Mouse (Mus musculus) liver, embryonic 16.5 days (tissue): ENCODE data around the gene Foxp2. TPM values are rescaled to one million over a fixed set of nuclear protein-coding genes. Genes with fewer than 3 reads are reported as not detected.

Experiments
- ATAC-seq: fragments of 200-750 bp; cut with Nextera tagmentation; 2 replicates; pipeline ENCODE4 v1.8.0; 2017; ENCODE audit warnings: low read depth, mild to moderate bottlenecking, moderate number of reproducible peaks, moderate library complexity
- H3K27ac ChIP-seq: fragments of 300-500 bp; sonication (generic); 2 replicates; pipeline ENCODE4 v1.5.1; 2014; ENCODE audit warnings: mild to moderate bottlenecking, low read length
- H3K27me3 ChIP-seq: fragments of 300-500 bp; sonication (generic); 2 replicates; pipeline ENCODE4 v1.6.1; 2014; ENCODE audit warnings: low read depth, low read length, mixed read lengths; ENCODE audit not compliant: control insufficient read depth, insufficient read depth
- H3K36me3 ChIP-seq: fragments of 300-500 bp; sonication (generic); 2 replicates; pipeline ENCODE4 v1.6.1; 2014; ENCODE audit warnings: mild to moderate bottlenecking; ENCODE audit not compliant: control insufficient read depth, insufficient read depth
- H3K4me1 ChIP-seq: fragments of 300-500 bp; sonication (generic); 2 replicates; pipeline ENCODE4 v1.6.1; 2014; ENCODE audit warnings: low read depth, low read length, mixed read lengths; ENCODE audit not compliant: control insufficient read depth
- H3K4me2 ChIP-seq: fragments of 300-500 bp; sonication (generic); 2 replicates; pipeline ENCODE4 v1.6.1; 2014; ENCODE audit warnings: low read depth, low read length, mixed read lengths
- H3K4me3 ChIP-seq: fragments of 300-500 bp; sonication (generic); 2 replicates; pipeline ENCODE4 v1.5.1; 2014; ENCODE audit warnings: low read depth, mild to moderate bottlenecking, low read length
- H3K9ac ChIP-seq: fragments of 300-500 bp; sonication (generic); 2 replicates; pipeline ENCODE4 v1.6.1; 2014; ENCODE audit warnings: low read depth, low read length
- H3K9me3 ChIP-seq: fragments of 300-500 bp; sonication (generic); replicated peaks from 2 replicates; pipeline ENCODE4 v1.6.1; 2016; ENCODE audit warnings: low read length; ENCODE audit not compliant: control insufficient read depth
- WGBS: fragments of 180-500 bp; shearing (Covaris S2); extraction: QIAGEN DNeasy Blood & Tissue Kit; methylation state at CpG from one replicate; pipeline ENCODE4 v1.1.7; 2014; ENCODE audit not compliant: insufficient replicate concordance; 5-methylcytosine and 5-hydroxymethylcytosine counted together
- polyA plus RNA-seq: library from polyadenylated mRNA; unstranded; fragments of >200 nt; fragmentation: Nextera tagmentation; extraction: Ambion mirVana; gene quantifications from 2 replicates; pipeline ENCODE4 v1.2.1, GENCODE M21; 2015

The Foxp2 gene
- polyA plus RNA-seq, 1 experiment from 2014 or later: 1.5 TPM

GRCm38 (mm10) chr6:15163508-15164053 is 262.4 kb downstream of the Foxp2 start:
- H3K4me1 ChIP-seq: no peaks in the 10 kb centered on the region
- H3K27me3 ChIP-seq: no peaks in the 10 kb centered on the region
- H3K36me3 ChIP-seq: no peaks in the 10 kb centered on the region
- no peak overlapping the region for H3K4me2 ChIP-seq
- no peak for ATAC-seq
- H3K27ac ChIP-seq: no peak overlapping the region
- H3K9ac ChIP-seq: no peak overlapping the region
- 59% methylated on average over 2 of the region's 2 CpGs for WGBS
- H3K4me3 ChIP-seq: no peak overlapping the region
- no peaks in the 10 kb centered on the region for H3K9me3 ChIP-seq

GRCm38 (mm10) chr6:15176754-15177153 is 275.6 kb downstream of the Foxp2 start:
- H3K27ac ChIP-seq: no peak overlapping the region
- ATAC-seq: no peak
- H3K36me3 ChIP-seq: no peaks in the 10 kb centered on the region
- H3K27me3 ChIP-seq: no peaks in the 10 kb centered on the region
- H3K9me3 ChIP-seq: no peaks in the 10 kb centered on the region
- no peak overlapping the region for H3K4me2 ChIP-seq
- H3K9ac ChIP-seq: no peak overlapping the region
- H3K4me1 ChIP-seq: no peaks in the 10 kb centered on the region
- H3K4me3 ChIP-seq: no peak overlapping the region

DNA sequence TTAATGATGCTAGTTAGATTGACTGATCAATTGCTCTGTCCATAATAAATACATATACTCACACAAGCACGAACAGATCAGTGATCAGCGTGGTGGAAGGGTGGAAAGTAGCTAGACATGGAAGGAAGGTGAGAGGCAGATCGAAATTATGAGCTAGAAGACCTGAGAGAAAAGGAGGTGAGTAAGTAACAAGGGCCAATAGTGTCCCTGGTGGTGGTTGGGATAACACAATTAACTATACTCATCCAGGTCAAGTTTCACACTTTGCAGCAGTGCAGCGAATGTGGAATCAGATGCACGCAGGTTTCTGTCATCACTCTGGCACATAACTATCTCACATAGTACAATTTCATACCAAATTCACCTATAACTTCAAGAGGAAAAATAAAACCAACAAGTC is 291.7 kb downstream of the Foxp2 start:
- no peak for ATAC-seq
- H3K4me1 ChIP-seq: no peaks in the 10 kb centered on the region

GRCm38 (mm10) chr6:15242176-15242942 is 341.2 kb downstream of the Foxp2 start:
- H3K4me2 ChIP-seq: no peak overlapping the region
- no peaks in the 10 kb centered on the region for H3K9me3 ChIP-seq
- no peaks in the 10 kb centered on the region for H3K27me3 ChIP-seq
- WGBS: 58% methylated on average over 10 of the region's 10 CpGs
- H3K27ac ChIP-seq: no peak overlapping the region
- ATAC-seq: no peak
- no peak overlapping the region for H3K4me3 ChIP-seq
- no peak overlapping the region for H3K9ac ChIP-seq
- no peaks in the 10 kb centered on the region for H3K4me1 ChIP-seq
- no peaks in the 10 kb centered on the region for H3K36me3 ChIP-seq

More for the DNA sequence above, 291.7 kb downstream of the Foxp2 start:
- Histone ChIP-seq H3K4me2 (no peak overlapping the region), H3K4me3 (no peak overlapping the region), H3K9me3 (no peaks in the 10 kb centered on the region), H3K36me3 (no peaks in the 10 kb centered on the region), H3K27me3 (no peaks in the 10 kb centered on the region), H3K9ac (no peak overlapping the region), H3K27ac (no peak overlapping the region)
- 50% methylated on average over 5 of the region's 5 CpGs for WGBS

- Histone ChIP-seq H3K9me3 (no peaks in the 10 kb centered on the region), H3K4me3 (no peak overlapping the region), H3K36me3 (no peaks in the 10 kb centered on the region), H3K9ac (no peak overlapping the region), H3K4me2 (no peak overlapping the region), H3K27me3 (no peaks in the 10 kb centered on the region), H3K27ac (no peak overlapping the region), H3K4me1 (no peaks in the 10 kb centered on the region)
- WGBS: 25% methylated on average over 7 of the region's 7 CpGs
- ATAC-seq: no peak
These were observed 356.2 kb downstream of the Foxp2 start for GRCm38 (mm10) chr6:15257393-15257792.

DNA sequence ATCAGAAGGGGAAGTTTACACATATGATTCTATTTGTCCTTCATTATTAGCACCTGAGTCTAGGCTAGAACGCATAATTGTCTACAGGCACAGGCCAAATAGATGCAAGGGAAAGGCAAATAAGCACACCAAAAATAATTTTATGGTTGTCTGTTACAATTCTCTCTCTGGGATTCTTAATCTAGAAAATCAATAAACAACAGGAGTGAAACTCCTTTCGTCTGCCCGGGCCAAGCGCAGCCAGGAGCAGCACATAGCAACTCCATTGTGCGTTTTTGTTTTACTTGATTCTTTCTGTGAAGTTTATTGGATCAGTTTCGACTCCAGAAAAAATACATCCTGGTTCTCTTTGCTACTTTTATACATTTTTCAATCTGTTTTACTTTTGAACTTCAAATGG is 356.7 kb downstream of the Foxp2 start:
- Histone ChIP-seq H3K36me3 (no peaks in the 10 kb centered on the region), H3K27me3 (no peaks in the 10 kb centered on the region), H3K9me3 (no peaks in the 10 kb centered on the region), H3K4me2 (no peak overlapping the region), H3K27ac (no peak overlapping the region), H3K4me1 (no peaks in the 10 kb centered on the region), H3K4me3 (no peak overlapping the region), H3K9ac (no peak overlapping the region)
- 72% methylated on average over 6 of the region's 6 CpGs for WGBS
- no peak for ATAC-seq

DNA sequence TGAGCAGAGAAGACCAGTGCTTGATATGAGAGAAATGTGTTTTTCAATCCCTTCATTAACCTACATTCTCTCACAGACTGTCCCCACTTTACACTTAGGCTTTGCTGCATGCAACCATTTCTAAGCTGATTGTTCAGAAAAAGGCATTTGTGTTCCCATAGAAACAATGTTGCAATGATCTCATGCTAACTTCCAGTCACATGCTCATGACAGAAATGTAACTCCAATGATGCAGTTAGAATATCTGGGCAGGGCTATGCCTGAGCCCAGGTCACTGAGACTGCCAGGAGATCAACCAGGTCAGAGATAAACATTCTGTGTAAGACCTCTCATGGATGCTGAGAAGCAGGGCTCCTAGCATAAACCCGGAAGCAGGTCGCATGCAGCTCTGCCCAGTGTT is 367.0 kb downstream of the Foxp2 start:
- Histone ChIP-seq H3K4me1 (no peaks in the 10 kb centered on the region), H3K36me3 (no peaks in the 10 kb centered on the region), H3K4me2 (no peak overlapping the region), H3K27me3 (no peaks in the 10 kb centered on the region), H3K9me3 (no peaks in the 10 kb centered on the region), H3K27ac (no peak overlapping the region), H3K4me3 (no peak overlapping the region), H3K9ac (no peak overlapping the region)
- ATAC-seq: no peak
- WGBS: 69% methylated on average over 2 of the region's 2 CpGs

- Histone ChIP-seq H3K4me1 (no peaks in the 10 kb centered on the region), H3K9me3 (no peaks in the 10 kb centered on the region), H3K9ac (no peak overlapping the region), H3K4me3 (no peak overlapping the region), H3K27ac (no peak overlapping the region), H3K4me2 (no peak overlapping the region), H3K36me3 (no peaks in the 10 kb centered on the region), H3K27me3 (no peaks in the 10 kb centered on the region)
- no peak for ATAC-seq
- WGBS: 43% methylated on average over 3 of the region's 3 CpGs
These were observed 384.1 kb downstream of the Foxp2 start for GRCm38 (mm10) chr6:15285213-15285612.

DNA sequence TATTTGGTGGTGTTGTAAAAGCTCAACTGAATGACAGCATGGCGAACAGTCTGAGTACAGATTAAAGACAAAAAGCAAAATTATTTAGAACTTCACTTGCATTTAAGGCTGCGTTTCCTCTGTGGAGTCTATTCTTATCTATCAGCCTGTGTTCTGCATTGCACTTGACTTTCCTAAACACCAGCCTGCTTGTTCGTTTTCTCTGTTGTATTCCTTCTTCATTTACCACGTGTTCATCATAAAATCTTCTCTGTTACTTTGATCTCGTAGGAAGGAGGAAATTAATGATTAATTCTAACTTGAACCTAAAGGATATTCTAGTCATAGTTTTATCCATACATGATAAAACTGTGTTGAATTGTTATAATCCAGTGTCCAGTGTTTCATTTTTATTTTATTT is 392.9 kb downstream of the Foxp2 start:
- Histone ChIP-seq H3K36me3 (no peaks in the 10 kb centered on the region), H3K9me3 (no peaks in the 10 kb centered on the region), H3K4me3 (no peak overlapping the region), H3K4me2 (no peak overlapping the region), H3K27me3 (no peaks in the 10 kb centered on the region), H3K27ac (no peak overlapping the region), H3K9ac (no peak overlapping the region), H3K4me1 (no peaks in the 10 kb centered on the region)
- 50% methylated on average over 5 of the region's 5 CpGs for WGBS
- ATAC-seq: no peak
